Mouse (Mus musculus) neural tube, embryonic 13.5 days (tissue): ENCODE results near the gene Rrm1. TPM values are rescaled to one million over a fixed set of nuclear protein-coding genes. Genes with fewer than 3 reads are reported as not detected.
"Not testable (repeated sequence)": the region's sequence is repeated elsewhere in the genome, so short reads cannot be mapped to it uniquely, and the experiment has no call there.

Experiments used
- ATAC-seq: fragments of 200-750 bp; cut with Nextera tagmentation; 2 replicates; pipeline ENCODE4 v1.8.0; 2017; ENCODE audit warnings: low read depth, mild to moderate bottlenecking, moderate TSS enrichment, moderate library complexity
- H3K27ac ChIP-seq: fragments of 300-500 bp; sonication (generic); replicated peaks from 2 replicates; pipeline ENCODE4 v1.5.1; 2015; ENCODE audit warnings: moderate library complexity, mild to moderate bottlenecking, inconsistent platforms
- H3K27me3 ChIP-seq: fragments of 300-500 bp; sonication (generic); 2 replicates; pipeline ENCODE4 v1.6.1; 2015; ENCODE audit warnings: mild to moderate bottlenecking, inconsistent platforms
- H3K36me3 ChIP-seq: fragments of 300-500 bp; sonication (generic); 2 replicates; pipeline ENCODE4 v1.6.1; 2015; ENCODE audit warnings: mild to moderate bottlenecking, inconsistent platforms
- H3K4me1 ChIP-seq: fragments of 300-500 bp; sonication (generic); replicated peaks from 2 replicates; pipeline ENCODE4 v1.6.1; 2015; ENCODE audit warnings: inconsistent platforms
- H3K4me2 ChIP-seq: fragments of 300-500 bp; sonication (generic); 2 replicates; pipeline ENCODE4 v1.6.1; 2015; ENCODE audit warnings: inconsistent platforms, mild to moderate bottlenecking, moderate library complexity
- H3K4me3 ChIP-seq: fragments of 300-500 bp; sonication (generic); 2 replicates; pipeline ENCODE4 v1.5.1; 2015; ENCODE audit warnings: mild to moderate bottlenecking, inconsistent platforms
- H3K9ac ChIP-seq: fragments of 300-500 bp; sonication (generic); 2 replicates; pipeline ENCODE4 v1.6.1; 2015; ENCODE audit warnings: moderate library complexity, mild to moderate bottlenecking, inconsistent platforms
- H3K9me3 ChIP-seq: fragments of 300-500 bp; sonication (generic); 2 replicates; pipeline ENCODE4 v1.6.1; 2016; ENCODE audit warnings: inconsistent platforms
- WGBS: fragments of 180-500 bp; shearing (Covaris S2); methylation state at CpG from one replicate; pipeline ENCODE4 v1.1.7; 2015; 5-methylcytosine and 5-hydroxymethylcytosine counted together
- polyA plus RNA-seq: library from polyadenylated mRNA; unstranded; fragments of >200 nt; fragmentation: Nextera tagmentation; extraction: Ambion mirVana; gene quantifications from 2 replicates; pipeline ENCODE4 v1.2.1, GENCODE M21; 2015

Gene Rrm1
- polyA plus RNA-seq, 1 experiment from 2014 or later: 46.7 TPM

GRCm38 (mm10) chr7:102479368-102480078 lies 38.0 kb downstream of the Rrm1 start:
- Histone ChIP-seq H3K27me3 (no peaks in the 10 kb centered on the region), H3K4me1 (no peaks in the 10 kb centered on the region), H3K4me3 (no peak overlapping the region), H3K9ac (no peak overlapping the region), H3K4me2 (no peak overlapping the region), H3K9me3 (no peaks in the 10 kb centered on the region), H3K27ac (no peak overlapping the region), H3K36me3 (peaks cover 4% of the 10 kb centered on the region; the same call in 1 of the 2 replicates)
- 69% methylated on average over 5 of the region's 5 CpGs for WGBS
- ATAC-seq: no peak

- no peak overlapping the region for H3K4me3 ChIP-seq
- H3K27me3 ChIP-seq: no peaks in the 10 kb centered on the region
- H3K27ac ChIP-seq: no peak overlapping the region
- H3K4me1 ChIP-seq: no peaks in the 10 kb centered on the region
- H3K9ac ChIP-seq: no peak overlapping the region
- ATAC-seq: no peak
- no peaks in the 10 kb centered on the region for H3K9me3 ChIP-seq
- no peaks in the 10 kb centered on the region for H3K36me3 ChIP-seq
- 92% methylated on average over 4 of the region's 4 CpGs for WGBS
- no peak overlapping the region for H3K4me2 ChIP-seq
These were observed 39.3 kb downstream of the Rrm1 start for GRCm38 (mm10) chr7:102480821-102481220.

- 97% methylated on average over 4 of the region's 4 CpGs for WGBS
- H3K36me3 ChIP-seq: no peaks in the 10 kb centered on the region
- H3K4me1 ChIP-seq: no peaks in the 10 kb centered on the region
- no peak within 1 kb of the TSS for H3K9ac ChIP-seq
- no peaks in the 10 kb centered on the region for H3K9me3 ChIP-seq
- H3K27me3 ChIP-seq: no peaks in the 10 kb centered on the region
- no peak within 1 kb of the TSS for H3K4me3 ChIP-seq
- H3K4me2 ChIP-seq: no peak within 1 kb of the TSS
- no peak for ATAC-seq
- no peak within 1 kb of the TSS for H3K27ac ChIP-seq
These were observed 40.1 kb downstream of the Rrm1 start, which contains the start of gene Olfr543 for GRCm38 (mm10) chr7:102481579-102481978. Gene Olfr543, minus strand, starts transcription at chr7:102481679.

- Histone ChIP-seq H3K27me3 (no peaks in the 10 kb centered on the region), H3K9me3 (no peaks in the 10 kb centered on the region), H3K4me2 (no peak overlapping the region), H3K9ac (no peak overlapping the region), H3K36me3 (no peaks in the 10 kb centered on the region), H3K27ac (no peak overlapping the region), H3K4me1 (no peaks in the 10 kb centered on the region), H3K4me3 (no peak overlapping the region)
- no peak for ATAC-seq
- 95% methylated on average over 2 of the region's 2 CpGs for WGBS
These were observed 42.2 kb downstream of the Rrm1 start for GRCm38 (mm10) chr7:102483665-102484064.

- H3K4me1 ChIP-seq, H3K4me2 ChIP-seq, ATAC-seq, H3K9ac ChIP-seq, H3K27ac ChIP-seq, H3K27me3 ChIP-seq, H3K36me3 ChIP-seq, H3K9me3 ChIP-seq, H3K4me3 ChIP-seq: not testable (repeated sequence)
- 75% methylated on average over 6 of the region's 8 CpGs for WGBS
These were observed 43.3 kb downstream of the Rrm1 start for GRCm38 (mm10) chr7:102484766-102485165.

- no peaks in the 10 kb centered on the region for H3K9me3 ChIP-seq
- no peak overlapping the region for H3K4me2 ChIP-seq
- no peaks in the 10 kb centered on the region for H3K36me3 ChIP-seq
- H3K4me3 ChIP-seq: no peak overlapping the region
- no peak for ATAC-seq
- H3K27ac ChIP-seq: no peak overlapping the region
- no peaks in the 10 kb centered on the region for H3K27me3 ChIP-seq
- WGBS: 93% methylated on average over 1 of the region's 1 CpGs
- H3K9ac ChIP-seq: no peak overlapping the region
- H3K4me1 ChIP-seq: no peaks in the 10 kb centered on the region
These were observed 44.6 kb downstream of the Rrm1 start for GRCm38 (mm10) chr7:102486105-102486504.

GRCm38 (mm10) chr7:102488161-102488560 lies 46.7 kb downstream of the Rrm1 start, which contains the start of gene Olfr544:
Gene Olfr544, minus strand, starts transcription at chr7:102488313.
- H3K27me3 ChIP-seq: no peaks in the 10 kb centered on the region
- no peak within 1 kb of the TSS for H3K4me3 ChIP-seq
- no peak within 1 kb of the TSS for H3K9ac ChIP-seq
- 71% methylated on average over 1 of the region's 1 CpGs for WGBS
- H3K27ac ChIP-seq: no peak within 1 kb of the TSS
- no peaks in the 10 kb centered on the region for H3K4me1 ChIP-seq
- no peak within 1 kb of the TSS for H3K4me2 ChIP-seq
- no peak for ATAC-seq
- H3K36me3 ChIP-seq: no peaks in the 10 kb centered on the region
- H3K9me3 ChIP-seq: no peaks in the 10 kb centered on the region

- WGBS: 60% methylated on average over 7 of the region's 7 CpGs
- H3K27me3 ChIP-seq, H3K36me3 ChIP-seq, H3K9ac ChIP-seq, ATAC-seq, H3K4me3 ChIP-seq, H3K4me2 ChIP-seq, H3K27ac ChIP-seq, H3K9me3 ChIP-seq, H3K4me1 ChIP-seq: not testable (repeated sequence)
These were observed 52.9 kb downstream of the Rrm1 start for GRCm38 (mm10) chr7:102494416-102494815.

GRCm38 (mm10) chr7:102499473-102499872 lies 58.0 kb downstream of the Rrm1 start, which contains the start of gene Olfr545:
Gene Olfr545, minus strand, starts transcription at chr7:102499573.
- Histone ChIP-seq H3K4me2 (no peak within 1 kb of the TSS), H3K4me1 (no peaks in the 10 kb centered on the region), H3K27me3 (no peaks in the 10 kb centered on the region), H3K4me3 (no peak within 1 kb of the TSS), H3K27ac (no peak within 1 kb of the TSS), H3K9me3 (no peaks in the 10 kb centered on the region), H3K9ac (no peak within 1 kb of the TSS), H3K36me3 (no peaks in the 10 kb centered on the region)
- WGBS: 71% methylated on average over 3 of the region's 3 CpGs
- ATAC-seq: no peak

- H3K9me3 ChIP-seq: no peaks in the 10 kb centered on the region
- H3K27ac ChIP-seq: no peak overlapping the region
- ATAC-seq: no peak
- H3K9ac ChIP-seq: no peak overlapping the region
- H3K36me3 ChIP-seq: no peaks in the 10 kb centered on the region
- 87% methylated on average over 5 of the region's 5 CpGs for WGBS
- no peaks in the 10 kb centered on the region for H3K27me3 ChIP-seq
- no peak overlapping the region for H3K4me3 ChIP-seq
- no peak overlapping the region for H3K4me2 ChIP-seq
- no peaks in the 10 kb centered on the region for H3K4me1 ChIP-seq
These were observed 60.5 kb downstream of the Rrm1 start for GRCm38 (mm10) chr7:102501986-102502385.

- H3K9me3 ChIP-seq: no peaks in the 10 kb centered on the region
- no peak overlapping the region for H3K27ac ChIP-seq
- WGBS: 56% methylated on average over 3 of the region's 3 CpGs
- H3K9ac ChIP-seq: no peak overlapping the region
- H3K36me3 ChIP-seq: no peaks in the 10 kb centered on the region
- H3K4me2 ChIP-seq: no peak overlapping the region
- no peaks in the 10 kb centered on the region for H3K4me1 ChIP-seq
- peak; percentile 85 for ATAC-seq
- no peaks in the 10 kb centered on the region for H3K27me3 ChIP-seq
- H3K4me3 ChIP-seq: no peak overlapping the region
These were observed 65.4 kb downstream of the Rrm1 start for GRCm38 (mm10) chr7:102506848-102507247.

GRCm38 (mm10) chr7:102508066-102508465 lies 66.6 kb downstream of the Rrm1 start:
- no peaks in the 10 kb centered on the region for H3K9me3 ChIP-seq
- no peaks in the 10 kb centered on the region for H3K27me3 ChIP-seq
- H3K36me3 ChIP-seq: no peaks in the 10 kb centered on the region
- no peak overlapping the region for H3K4me3 ChIP-seq
- 88% methylated on average over 9 of the region's 9 CpGs for WGBS
- no peak for ATAC-seq
- no peak overlapping the region for H3K9ac ChIP-seq
- 0 out of 2 replicates have a peak, but pooled peaks cover 4% of the 10 kb centered on the region for H3K4me1 ChIP-seq
- H3K27ac ChIP-seq: no peak overlapping the region
- H3K4me2 ChIP-seq: no peak overlapping the region

GRCm38 (mm10) chr7:102508666-102509065 lies 67.2 kb downstream of the Rrm1 start:
- Histone ChIP-seq H3K9ac (no peak overlapping the region), H3K27ac (no peak overlapping the region), H3K4me3 (no peak overlapping the region), H3K9me3 (no peaks in the 10 kb centered on the region), H3K36me3 (no peaks in the 10 kb centered on the region), H3K4me1 (0 out of 2 replicates have a peak, but pooled peaks cover 10% of the 10 kb centered on the region), H3K27me3 (peaks cover under 1% of the 10 kb centered on the region; the same call in 1 of the 2 replicates), H3K4me2 (no peak overlapping the region)
- 91% methylated on average over 6 of the region's 6 CpGs for WGBS
- ATAC-seq: no peak
